Mouse (Mus musculus) midbrain, embryonic 12.5 days (tissue): ENCODE measurements around the gene Exosc6. TPM values are rescaled to one million over a fixed set of nuclear protein-coding genes. Genes with fewer than 3 reads are reported as not detected.

Experiments
- ATAC-seq: fragments of 200-750 bp; cut with Nextera tagmentation; 2 replicates; pipeline ENCODE4 v1.8.0; 2017; ENCODE audit warnings: low read depth, moderate TSS enrichment, moderate library complexity; ENCODE audit not compliant: low FRiP score
- H3K27ac ChIP-seq: fragments of 300-500 bp; sonication (generic); replicated peaks from 2 replicates; pipeline ENCODE4 v1.5.1; 2016; ENCODE audit warnings: mild to moderate bottlenecking
- H3K27me3 ChIP-seq: fragments of 300-500 bp; sonication (generic); 2 replicates; pipeline ENCODE4 v1.6.1; 2016; ENCODE audit warnings: mild to moderate bottlenecking
- H3K36me3 ChIP-seq: fragments of 300-500 bp; sonication (generic); 2 replicates; pipeline ENCODE4 v1.6.1; 2016
- H3K4me1 ChIP-seq: fragments of 300-500 bp; sonication (generic); 2 replicates; pipeline ENCODE4 v1.6.1; 2016
- H3K4me2 ChIP-seq: fragments of 300-500 bp; sonication (generic); replicated peaks from 2 replicates; pipeline ENCODE4 v1.6.1; 2016; ENCODE audit warnings: mild to moderate bottlenecking, moderate library complexity
- H3K4me3 ChIP-seq: fragments of 300-500 bp; sonication (generic); 2 replicates; pipeline ENCODE4 v1.5.1; 2016; ENCODE audit warnings: mild to moderate bottlenecking
- H3K9ac ChIP-seq: fragments of 300-500 bp; sonication (generic); replicated peaks from 2 replicates; pipeline ENCODE4 v1.6.1; 2016; ENCODE audit warnings: mild to moderate bottlenecking, moderate library complexity
- H3K9me3 ChIP-seq: fragments of 300-500 bp; sonication (generic); 2 replicates; pipeline ENCODE4 v1.6.1; 2016; ENCODE audit warnings: mild to moderate bottlenecking
- WGBS: fragments of 180-500 bp; shearing (Covaris S2); methylation state at CpG from one replicate; pipeline ENCODE4 v1.1.7; 2016; 5-methylcytosine and 5-hydroxymethylcytosine counted together
- polyA plus RNA-seq: library from polyadenylated mRNA; unstranded; fragments of >200 nt; fragmentation: Nextera tagmentation; extraction: Ambion mirVana; gene quantifications from 2 replicates; pipeline ENCODE4 v1.2.1, GENCODE M21; 2016

The Exosc6 gene
- polyA plus RNA-seq, 1 experiment from 2014 or later = 0.60 TPM

GRCm38 (mm10) chr8:111042546-111042945, 13.6 kb upstream of the Exosc6 start:
- WGBS = 95% methylated on average over 19 of the region's 19 CpGs
- H3K36me3 ChIP-seq = peaks cover 90% of the 10 kb centered on the region
- H3K27me3 ChIP-seq = no peaks in the 10 kb centered on the region
- no peaks in the 10 kb centered on the region for H3K4me1 ChIP-seq
- no peak overlapping the region for H3K27ac ChIP-seq
- ATAC-seq = no peak
- no peak overlapping the region for H3K4me3 ChIP-seq
- no peak overlapping the region for H3K9ac ChIP-seq
- no peak overlapping the region for H3K4me2 ChIP-seq
- H3K9me3 ChIP-seq = no peaks in the 10 kb centered on the region

DNA sequence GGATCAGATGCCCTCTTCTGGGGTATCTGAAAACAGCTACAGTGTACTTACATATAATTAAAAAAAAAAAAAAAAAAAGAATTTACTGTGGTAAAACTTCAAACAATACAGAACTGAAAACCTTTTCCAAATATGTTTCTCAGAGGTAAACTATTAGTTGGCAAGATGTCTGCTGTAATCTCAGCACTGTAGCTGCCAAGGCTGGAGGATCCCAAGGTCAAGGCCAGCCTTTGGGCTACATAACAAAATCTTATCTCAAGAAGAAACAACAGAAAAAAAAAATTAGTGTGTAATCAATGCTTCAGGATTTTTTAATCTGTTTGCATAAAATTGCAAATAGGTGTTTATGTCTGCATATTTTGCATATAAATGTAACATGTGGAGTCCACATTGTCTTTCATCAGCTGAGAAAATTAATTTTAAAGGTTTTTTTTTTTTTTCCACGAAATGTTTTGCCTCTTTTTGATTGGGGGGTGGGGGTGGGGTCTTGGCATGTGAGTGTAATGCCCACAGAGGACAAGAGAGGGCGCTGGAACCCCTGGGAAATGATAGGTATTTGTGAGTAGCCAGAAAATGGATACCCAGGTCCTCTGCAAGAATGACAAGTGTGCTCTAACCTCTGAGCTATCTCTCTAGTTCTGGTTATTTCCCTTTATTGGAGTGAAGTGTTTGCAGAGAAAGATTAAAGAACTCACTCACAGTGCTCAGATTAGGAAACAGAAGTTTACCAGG, 12.0 kb upstream of the Exosc6 start:
- no peaks in the 10 kb centered on the region for H3K27me3 ChIP-seq
- no peak overlapping the region for H3K9ac ChIP-seq
- no peak for ATAC-seq
- H3K4me2 ChIP-seq = no peak overlapping the region
- WGBS = 53% methylated on average over 2 of the region's 2 CpGs
- H3K9me3 ChIP-seq = no peaks in the 10 kb centered on the region
- H3K36me3 ChIP-seq = peaks cover 94% of the 10 kb centered on the region
- H3K4me3 ChIP-seq = no peak overlapping the region
- no peak overlapping the region for H3K27ac ChIP-seq
- no peaks in the 10 kb centered on the region for H3K4me1 ChIP-seq

- H3K36me3 ChIP-seq = peaks cover 94% of the 10 kb centered on the region
These were observed 7.4 kb upstream of the Exosc6 start for GRCm38 (mm10) chr8:111048694-111049093.

GRCm38 (mm10) chr8:111049106-111049505, 7.0 kb upstream of the Exosc6 start:
- no peaks in the 10 kb centered on the region for H3K27me3 ChIP-seq
- no peak for ATAC-seq
- H3K27ac ChIP-seq = no peak overlapping the region
- H3K4me1 ChIP-seq = no peaks in the 10 kb centered on the region
- no peaks in the 10 kb centered on the region for H3K9me3 ChIP-seq
- no peak overlapping the region for H3K4me3 ChIP-seq
- 95% methylated on average over 7 of the region's 7 CpGs for WGBS
- H3K9ac ChIP-seq = no peak overlapping the region
- peaks cover 97% of the 10 kb centered on the region for H3K36me3 ChIP-seq
- H3K4me2 ChIP-seq = no peak overlapping the region

More at GRCm38 (mm10) chr8:111048694-111049093, 7.4 kb upstream of the Exosc6 start:
- Histone ChIP-seq H3K27ac (no peak overlapping the region), H3K9ac (no peak overlapping the region), H3K27me3 (no peaks in the 10 kb centered on the region), H3K4me2 (no peak overlapping the region), H3K9me3 (no peaks in the 10 kb centered on the region), H3K4me3 (no peak overlapping the region), H3K4me1 (no peaks in the 10 kb centered on the region)
- ATAC-seq = no peak
- WGBS = 96% methylated on average over 2 of the region's 2 CpGs

DNA sequence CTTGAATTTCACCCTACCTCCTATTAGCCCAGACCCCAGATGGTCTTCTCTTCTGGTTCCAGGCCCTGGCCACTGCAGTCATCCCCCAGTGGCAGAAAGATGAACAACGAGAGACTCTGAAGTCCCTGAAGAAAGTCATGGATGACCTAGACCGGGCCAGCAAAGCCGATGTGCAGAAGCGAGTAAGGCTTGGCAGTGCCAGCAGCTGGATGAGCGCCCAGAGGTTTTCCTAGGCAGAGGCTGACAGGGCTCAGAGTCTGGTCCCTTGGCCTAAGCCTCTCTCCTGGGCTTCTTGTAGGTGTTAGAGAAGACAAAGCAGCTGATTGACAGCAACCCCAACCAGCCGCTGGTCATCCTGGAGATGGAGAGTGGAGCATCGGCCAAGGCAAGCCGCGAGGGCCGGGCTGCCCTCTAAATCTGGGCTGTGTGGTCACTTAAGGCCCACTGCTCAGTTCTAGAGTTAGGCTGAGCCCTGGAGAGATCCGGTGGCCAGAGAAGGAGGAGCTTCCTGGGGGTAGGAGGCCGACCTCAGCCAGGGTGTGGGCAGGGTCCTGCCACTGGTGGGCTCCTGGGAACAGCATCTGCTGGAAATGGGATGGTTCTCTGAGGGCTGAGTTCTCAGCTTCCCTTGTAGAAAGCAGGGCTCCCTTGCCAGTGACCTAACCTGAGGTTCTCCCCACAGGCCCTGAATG, 2.2 kb upstream of the Exosc6 start:
- peaks cover 12% of the 10 kb centered on the region for H3K4me1 ChIP-seq
- H3K9me3 ChIP-seq = no peaks in the 10 kb centered on the region
- H3K9ac ChIP-seq = no peak overlapping the region
- ATAC-seq = no peak
- H3K27me3 ChIP-seq = no peaks in the 10 kb centered on the region
- H3K36me3 ChIP-seq = peaks cover 70% of the 10 kb centered on the region
- WGBS = 97% methylated on average over 12 of the region's 12 CpGs
- no peak overlapping the region for H3K4me3 ChIP-seq
- H3K4me2 ChIP-seq = no peak overlapping the region
- H3K27ac ChIP-seq = no peak overlapping the region

DNA sequence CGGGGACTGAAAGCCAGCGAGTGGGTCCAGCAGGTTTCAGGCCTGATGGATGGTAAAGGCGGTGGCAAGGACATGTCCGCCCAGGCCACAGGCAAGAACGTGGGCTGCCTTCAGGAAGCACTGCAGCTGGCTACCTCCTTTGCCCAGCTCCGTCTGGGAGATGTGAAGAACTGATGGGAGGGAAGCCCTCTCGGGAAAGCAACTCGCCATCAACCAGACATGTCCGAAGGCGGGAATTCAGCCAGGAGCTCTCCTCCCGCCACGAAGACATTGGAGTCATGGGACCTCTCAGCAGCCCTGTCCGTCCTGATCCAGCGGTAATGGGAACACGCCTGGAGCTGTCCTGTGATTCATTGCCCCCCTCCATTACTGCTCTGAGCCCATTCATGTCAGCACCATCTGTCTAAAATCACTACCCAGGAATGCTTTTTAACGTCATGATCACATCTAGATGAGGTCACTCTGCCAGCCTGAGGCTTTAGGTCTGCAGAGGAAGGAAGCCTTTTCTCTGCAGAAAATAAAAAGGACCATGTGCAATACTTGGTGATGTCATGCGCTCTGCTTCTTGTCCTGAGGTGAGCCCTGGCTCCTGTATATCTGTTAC, 1.0 kb upstream of the Exosc6 start:
- no peaks in the 10 kb centered on the region for H3K27me3 ChIP-seq
- peaks cover 59% of the 10 kb centered on the region for H3K36me3 ChIP-seq
- H3K4me3 ChIP-seq = no peak overlapping the region
- no peak for ATAC-seq
- no peak overlapping the region for H3K4me2 ChIP-seq
- no peak overlapping the region for H3K9ac ChIP-seq
- no peaks in the 10 kb centered on the region for H3K9me3 ChIP-seq
- 94% methylated on average over 17 of the region's 17 CpGs for WGBS
- H3K27ac ChIP-seq = no peak overlapping the region
- peaks cover 12% of the 10 kb centered on the region for H3K4me1 ChIP-seq

GRCm38 (mm10) chr8:111055661-111056060, 478 bp upstream of the Exosc6 start:
- Histone ChIP-seq H3K4me3 (0 out of 2 replicates have a peak overlapping the region, but pooled peaks have one; percentile 99), H3K4me2 (no peak overlapping the region), H3K4me1 (peaks cover 12% of the 10 kb centered on the region), H3K9me3 (no peaks in the 10 kb centered on the region), H3K27me3 (0 out of 2 replicates have a peak, but pooled peaks cover 2% of the 10 kb centered on the region), H3K9ac (no peak overlapping the region), H3K36me3 (peaks cover 53% of the 10 kb centered on the region), H3K27ac (no peak overlapping the region)
- ATAC-seq = peak; percentile 39; the same call in 1 of the 2 replicates
- WGBS = 60% methylated on average over 2 of the region's 2 CpGs

DNA sequence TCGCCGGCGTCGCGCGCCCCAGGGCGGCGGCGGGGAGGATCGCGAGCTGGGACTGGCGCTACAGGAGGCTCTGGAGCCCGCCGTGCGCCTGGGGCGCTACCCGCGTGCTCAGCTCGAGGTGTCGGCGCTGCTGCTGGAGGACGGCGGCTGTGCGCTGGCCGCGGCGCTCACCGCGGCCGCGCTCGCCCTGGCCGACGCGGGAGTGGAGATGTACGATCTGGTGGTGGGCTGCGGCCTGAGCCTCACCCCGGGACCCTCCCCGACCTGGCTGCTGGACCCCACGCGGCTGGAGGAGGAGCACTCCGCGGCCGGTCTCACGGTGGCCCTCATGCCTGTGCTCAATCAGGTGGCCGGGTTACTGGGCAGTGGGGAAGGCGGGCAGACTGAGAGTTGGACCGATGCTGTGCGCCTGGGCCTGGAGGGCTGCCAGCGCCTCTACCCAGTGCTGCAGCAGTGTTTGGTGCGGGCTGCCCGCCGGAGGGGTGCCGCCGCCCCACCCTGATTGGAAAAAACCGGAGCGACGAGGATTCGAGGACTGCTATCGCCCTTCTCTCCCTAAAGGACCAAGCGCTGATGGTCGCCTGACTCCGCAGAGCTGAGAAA, 653 bp downstream of the Exosc6 start:
- peak overlapping the region; percentile 100 for H3K4me2 ChIP-seq
- H3K27me3 ChIP-seq = 0 out of 2 replicates have a peak, but pooled peaks cover 5% of the 10 kb centered on the region
- H3K36me3 ChIP-seq = peaks cover 43% of the 10 kb centered on the region
- peak overlapping the region; percentile 92 for H3K9ac ChIP-seq
- H3K4me3 ChIP-seq = peak overlapping the region; percentile 99
- WGBS = 2% methylated on average over 26 of the region's 63 CpGs
- H3K27ac ChIP-seq = peak overlapping the region; percentile 77
- ATAC-seq = peak; percentile 45; the same call in 1 of the 2 replicates
- H3K4me1 ChIP-seq = peaks cover 21% of the 10 kb centered on the region
- H3K9me3 ChIP-seq = no peaks in the 10 kb centered on the region

- 82% methylated on average over 2 of the region's 2 CpGs for WGBS
- peaks cover 6% of the 10 kb centered on the region; the same call in 1 of the 2 replicates for H3K27me3 ChIP-seq
- H3K4me2 ChIP-seq = no peak overlapping the region
- peaks cover 21% of the 10 kb centered on the region for H3K4me1 ChIP-seq
- H3K9ac ChIP-seq = no peak overlapping the region
- no peak overlapping the region for H3K27ac ChIP-seq
- no peak for ATAC-seq
- H3K9me3 ChIP-seq = no peaks in the 10 kb centered on the region
- no peak overlapping the region for H3K4me3 ChIP-seq
- peaks cover 21% of the 10 kb centered on the region for H3K36me3 ChIP-seq
These were observed 2.9 kb downstream of the Exosc6 start for GRCm38 (mm10) chr8:111058946-111059572.

DNA sequence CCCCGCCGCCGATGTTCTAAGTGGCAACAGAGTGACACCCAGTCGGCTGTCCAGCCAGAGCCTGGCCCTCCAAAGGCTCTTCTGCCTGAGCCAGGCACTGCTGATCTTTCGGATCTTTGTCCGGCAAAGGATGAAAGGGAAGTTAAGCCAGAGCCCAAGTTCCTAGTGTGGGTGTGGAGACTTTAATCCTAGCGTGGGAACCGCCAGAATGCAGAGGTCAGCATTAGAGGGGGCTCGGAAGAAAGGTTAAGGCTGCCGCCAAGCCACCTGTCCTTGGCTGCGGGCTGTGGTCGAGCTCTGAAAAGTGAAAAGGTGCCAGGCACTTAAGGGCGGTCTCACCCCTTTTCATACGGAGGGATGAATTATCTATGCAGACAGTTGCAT, 5.5 kb downstream of the Exosc6 start:
- 0% methylated on average over 14 of the region's 14 CpGs for WGBS
- Histone ChIP-seq H3K4me2 (peak overlapping the region; percentile 71), H3K27ac (peak overlapping the region; percentile 66), H3K36me3 (0 out of 2 replicates have a peak, but pooled peaks cover 3% of the 10 kb centered on the region), H3K27me3 (peaks cover 9% of the 10 kb centered on the region; the same call in 1 of the 2 replicates), H3K9me3 (no peaks in the 10 kb centered on the region), H3K4me1 (peaks cover 21% of the 10 kb centered on the region), H3K9ac (peak overlapping the region; percentile 66), H3K4me3 (peak overlapping the region; percentile 62)
- peak; percentile 24; the same call in 1 of the 2 replicates for ATAC-seq

DNA sequence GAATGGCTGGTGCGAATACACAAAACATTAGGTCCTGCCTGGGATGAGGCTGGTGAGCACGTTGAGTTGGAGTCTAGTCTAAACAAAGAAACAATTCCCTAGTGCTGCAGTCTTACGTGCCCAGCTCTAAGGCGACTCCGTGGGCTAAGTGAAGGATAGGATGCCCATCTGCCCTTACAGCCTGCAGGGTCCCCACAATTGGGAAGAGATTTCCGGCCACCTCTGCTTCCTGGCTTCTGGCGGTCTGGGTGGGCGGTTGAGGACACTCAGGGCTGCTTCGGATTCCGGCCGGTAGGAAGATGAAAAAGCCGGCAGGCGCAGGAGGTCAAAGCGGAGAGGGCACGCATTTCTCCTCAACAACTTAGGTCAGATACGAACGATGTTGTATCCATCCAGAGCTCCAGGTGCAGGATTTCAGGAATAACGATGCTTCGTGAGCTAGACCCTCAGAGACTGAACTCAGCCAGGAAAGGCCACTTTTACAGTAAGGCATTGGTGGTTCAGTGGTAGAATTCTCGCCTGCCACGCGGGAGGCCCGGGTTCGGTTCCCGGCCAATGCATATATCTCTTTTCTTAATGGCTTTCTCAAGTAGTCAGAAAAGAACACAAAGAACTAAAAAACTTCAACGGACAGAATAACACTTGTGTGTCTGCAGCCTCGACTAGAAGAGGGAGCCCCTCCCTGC, 6.1 kb downstream of the Exosc6 start:
- H3K9ac ChIP-seq = peak overlapping the region; percentile 66
- H3K4me1 ChIP-seq = peaks cover 16% of the 10 kb centered on the region
- 0 out of 2 replicates have a peak, but pooled peaks cover 3% of the 10 kb centered on the region for H3K36me3 ChIP-seq
- ATAC-seq = peak; percentile 89
- H3K9me3 ChIP-seq = no peaks in the 10 kb centered on the region
- peak overlapping the region; percentile 71 for H3K4me2 ChIP-seq
- H3K27ac ChIP-seq = peak overlapping the region; percentile 66
- peaks cover 9% of the 10 kb centered on the region; the same call in 1 of the 2 replicates for H3K27me3 ChIP-seq
- peak overlapping the region; percentile 62 for H3K4me3 ChIP-seq
- under 1% methylated on average over 27 of the region's 27 CpGs for WGBS
